Mouse (Mus musculus) E14TG2a.4 (cell line): ENCODE data around the gene Birc6.

Experiments used
- CTCF ChIP-seq: conservative IDR thresholded peaks from 2 replicates; pipeline ENCODE4 v1.5.1; 2014; ENCODE audit warnings: low read length
- POU5F1 ChIP-seq: IDR thresholded peaks from 2 replicates; pipeline ENCODE4 v1.6.1; 2014; ENCODE audit warnings: low read length, borderline replicate concordance

DNA sequence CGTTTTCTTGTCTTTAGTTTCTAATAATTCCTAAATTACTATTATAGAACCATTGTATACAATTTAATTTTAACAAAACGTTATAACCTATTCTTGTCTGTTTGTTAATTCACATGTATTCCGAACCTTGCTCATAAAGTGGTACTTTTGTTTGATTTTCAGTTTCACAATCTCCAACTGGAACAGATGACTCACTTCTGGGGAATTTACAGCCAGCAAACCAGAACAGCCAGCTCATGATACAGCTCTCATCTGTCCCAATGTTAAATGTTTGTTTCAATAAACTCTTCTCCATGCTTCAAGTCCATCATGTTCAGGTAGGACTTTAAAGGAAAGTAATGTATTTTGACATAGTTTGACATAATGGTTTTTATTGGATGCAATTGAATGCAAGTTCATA, 102.7 kb downstream of the Birc6 start:
- TF ChIP-seq POU5F1: no peak
- no peak for TF ChIP-seq CTCF
